Mouse (Mus musculus): ENCODE measurements at regions not wholly inside any gene's neighbourhood (a gene's known extent, or its start where the extent isn't known, plus 50 kb on each side); places are given as distances from the start of the nearest gene placed in this dataset.

DNA sequence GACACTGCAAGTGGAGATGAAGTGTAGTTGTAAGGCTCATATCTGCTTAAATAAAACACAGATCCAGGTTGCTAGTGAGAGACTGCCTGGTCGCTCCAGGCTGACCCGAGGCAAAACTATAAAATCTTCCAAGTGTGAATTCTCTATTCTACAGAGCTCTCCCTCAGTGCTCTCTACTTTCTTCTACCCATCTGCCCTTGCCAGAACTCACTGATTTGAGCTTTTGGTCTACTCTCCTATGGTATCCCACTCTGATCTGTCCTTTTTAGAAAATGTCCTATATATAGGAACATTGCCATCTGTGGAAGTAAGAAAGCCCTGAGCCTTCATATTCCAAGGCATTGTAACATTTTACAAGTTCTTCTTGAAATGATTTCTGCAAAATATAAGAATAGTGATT is 518.3 kb downstream of the Galc start:
- no peaks in the 10 kb centered on the region for H3K36me3 ChIP-seq (replicated peaks)
- ATAC-seq (replicated peaks): 0 out of 2 replicates have a peak, but pooled peaks have one; percentile 27
- no peaks in the 10 kb centered on the region for H3K4me1 ChIP-seq
- H3K9ac ChIP-seq: no peak overlapping the region
- no peak overlapping the region for H3K4me3 ChIP-seq
- no peak overlapping the region for H3K4me2 ChIP-seq
- WGBS: 74% methylated on average over 2 of the region's 2 CpGs
- H3K27me3 ChIP-seq (replicated peaks): no peaks in the 10 kb centered on the region
- H3K9me3 ChIP-seq: no peaks in the 10 kb centered on the region
- H3K27ac ChIP-seq: no peak overlapping the region

DNA sequence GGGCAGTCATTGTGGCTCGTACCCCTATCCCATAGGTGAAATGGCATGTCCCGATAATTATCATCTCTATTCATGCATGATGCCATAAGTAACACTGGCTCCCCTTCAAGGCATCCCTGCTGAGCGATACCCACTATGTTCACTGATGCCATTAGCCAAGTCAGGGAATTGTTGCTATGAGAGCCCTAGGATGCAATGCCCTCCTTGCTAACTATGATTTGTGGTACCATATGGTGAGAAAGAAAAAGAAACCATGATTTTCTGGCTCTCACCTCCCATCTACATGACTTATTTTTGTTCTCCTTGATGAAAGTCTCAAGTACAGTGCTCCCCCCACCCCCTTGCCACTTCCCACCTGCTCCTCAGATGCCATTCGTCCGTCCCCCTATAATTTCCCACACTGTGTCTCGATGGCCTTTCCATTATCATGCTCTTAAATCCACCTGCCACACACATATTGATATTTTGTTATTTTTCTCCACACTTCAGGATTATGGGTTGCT is 527.1 kb downstream of the Galc start:
- H3K36me3 ChIP-seq (replicated peaks): no peaks in the 10 kb centered on the region
- no peak overlapping the region for H3K4me3 ChIP-seq
- H3K4me2 ChIP-seq: no peak overlapping the region
- no peak overlapping the region for H3K9ac ChIP-seq
- H3K27me3 ChIP-seq (replicated peaks): no peaks in the 10 kb centered on the region
- WGBS: 77% methylated on average over 6 of the region's 6 CpGs
- no peaks in the 10 kb centered on the region for H3K4me1 ChIP-seq
- H3K27ac ChIP-seq: no peak overlapping the region
- H3K9me3 ChIP-seq: no peaks in the 10 kb centered on the region
- no peak for ATAC-seq (replicated peaks)

DNA sequence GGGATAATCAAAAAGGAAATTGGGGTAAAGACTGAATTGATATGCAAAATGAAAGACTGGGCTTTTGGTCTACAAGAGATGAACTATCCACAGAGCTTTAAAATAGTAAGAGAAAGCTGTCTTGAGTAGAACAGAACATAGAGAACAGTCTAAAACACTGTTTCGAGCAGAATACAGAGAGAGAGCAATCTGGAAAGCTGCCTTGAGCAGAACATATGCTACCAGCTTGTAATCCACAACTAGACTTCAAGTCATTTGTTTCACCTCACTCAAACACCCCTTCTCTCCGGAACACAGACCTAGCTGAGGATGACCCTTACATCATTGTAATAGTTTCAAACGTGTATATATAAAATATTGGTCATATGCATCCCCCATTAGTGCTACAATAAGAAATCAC is 538.7 kb downstream of the Galc start:
- no peak overlapping the region for H3K4me3 ChIP-seq
- H3K27ac ChIP-seq: no peak overlapping the region
- H3K9ac ChIP-seq: no peak overlapping the region
- no peaks in the 10 kb centered on the region for H3K4me1 ChIP-seq
- H3K36me3 ChIP-seq (replicated peaks): no peaks in the 10 kb centered on the region
- no peak overlapping the region for H3K4me2 ChIP-seq
- H3K9me3 ChIP-seq: peaks cover 7% of the 10 kb centered on the region; the same call in 1 of the 2 replicates
- ATAC-seq (replicated peaks): no peak
- WGBS: 82% methylated on average over 3 of the region's 3 CpGs
- H3K27me3 ChIP-seq (replicated peaks): no peaks in the 10 kb centered on the region

DNA sequence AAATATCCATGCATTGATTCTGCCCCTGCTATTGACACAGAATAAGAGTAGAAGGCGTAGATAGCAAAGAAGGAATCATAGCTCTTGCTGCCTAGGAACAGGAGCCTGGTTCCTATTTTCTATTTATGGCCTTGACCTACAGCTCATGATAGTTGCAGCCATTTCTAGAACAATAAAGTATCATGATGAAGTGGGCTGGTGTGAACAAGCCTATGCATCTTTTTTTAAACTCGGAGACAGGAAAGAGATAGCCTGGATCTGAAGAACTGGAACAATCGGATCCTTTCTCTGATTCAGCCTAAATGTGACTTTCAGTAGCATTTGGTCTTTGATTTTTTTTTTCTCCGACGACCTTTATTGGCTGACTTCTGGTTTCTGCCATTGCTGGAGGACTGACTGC is 541.4 kb downstream of the Galc start:
- no peaks in the 10 kb centered on the region for H3K36me3 ChIP-seq (replicated peaks)
- H3K4me1 ChIP-seq: no peaks in the 10 kb centered on the region
- H3K9me3 ChIP-seq: peaks cover 7% of the 10 kb centered on the region; the same call in 1 of the 2 replicates
- no peak overlapping the region for H3K4me3 ChIP-seq
- ATAC-seq (replicated peaks): no peak
- no peak overlapping the region for H3K9ac ChIP-seq
- H3K27ac ChIP-seq: no peak overlapping the region
- H3K4me2 ChIP-seq: no peak overlapping the region
- H3K27me3 ChIP-seq (replicated peaks): no peaks in the 10 kb centered on the region
- WGBS: 82% methylated on average over 5 of the region's 5 CpGs
